Mouse (Mus musculus): Measurements from ENCODE around the gene Trio. TPM values are rescaled to one million over a fixed set of nuclear protein-coding genes. Genes with fewer than 3 reads are reported as not detected.
A peak's percentile ranks its signal among the peaks of the same experiment; 100 is the strongest.

Gene Trio
- polyA plus RNA-seq, 1 experiment from 2014 or later, result 37.5 TPM

DNA sequence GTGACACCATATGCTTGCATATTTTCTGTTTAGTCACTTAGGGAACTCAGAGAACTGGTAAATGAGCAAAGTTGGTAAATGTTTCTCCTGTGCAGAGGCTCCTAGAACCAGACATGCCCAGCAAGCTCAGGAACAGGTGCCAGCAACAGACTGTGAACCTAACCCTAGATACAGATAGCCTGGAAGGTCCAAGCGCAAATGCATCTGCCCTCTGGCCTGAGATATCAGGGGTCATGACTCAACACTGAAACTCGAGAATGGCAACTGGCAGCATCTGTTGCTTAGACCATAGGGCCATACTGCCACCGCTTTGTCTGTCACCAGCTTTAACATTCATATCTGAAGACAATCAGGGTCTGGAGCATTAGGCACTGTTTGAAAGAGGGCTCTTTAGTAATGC, 72.1 kb downstream of the Trio start:
- H3K4me2 ChIP-seq (ENCODE audit: low read length), result no peak overlapping the region
- peaks cover 41% of the 10 kb centered on the region for H3K4me1 ChIP-seq (ENCODE audit: control insufficient read depth, insufficient read depth, low read length)
- H3K9me3 ChIP-seq (replicated peaks; ENCODE audit: control insufficient read depth, low read length, poor library complexity, severe bottlenecking), result no peaks in the 10 kb centered on the region
- ATAC-seq, result no peak
- H3K36me3 ChIP-seq (ENCODE audit: control insufficient read depth, insufficient read depth, low read length), result no peaks in the 10 kb centered on the region
- no peak overlapping the region for H3K9ac ChIP-seq (ENCODE audit: low read depth, low read length)
- no peak overlapping the region for H3K27ac ChIP-seq (ENCODE audit: low read length)
- H3K27me3 ChIP-seq (ENCODE audit: control insufficient read depth, insufficient read depth, low read depth, low read length), result no peaks in the 10 kb centered on the region
- 76% methylated on average over 3 of the region's 3 CpGs for whole genome bisulfite sequencing
- H3K4me3 ChIP-seq (ENCODE audit: low read depth, low read length), result no peak overlapping the region

GRCm38 (mm10) chr15:27951195-27951594, 74.5 kb downstream of the Trio start:
- H3K9me3 ChIP-seq (replicated peaks; ENCODE audit: control insufficient read depth, low read length, poor library complexity, severe bottlenecking), result no peaks in the 10 kb centered on the region
- H3K27me3 ChIP-seq (ENCODE audit: control insufficient read depth, insufficient read depth, low read depth, low read length), result no peaks in the 10 kb centered on the region
- H3K27ac ChIP-seq (ENCODE audit: low read length), result no peak overlapping the region
- ATAC-seq, result no peak
- no peak overlapping the region for H3K4me2 ChIP-seq (ENCODE audit: low read length)
- no peaks in the 10 kb centered on the region for H3K36me3 ChIP-seq (ENCODE audit: control insufficient read depth, insufficient read depth, low read length)
- H3K9ac ChIP-seq (ENCODE audit: low read depth, low read length), result no peak overlapping the region
- H3K4me1 ChIP-seq (ENCODE audit: control insufficient read depth, insufficient read depth, low read length), result peaks cover 31% of the 10 kb centered on the region
- WGBS, result 91% methylated on average over 7 of the region's 7 CpGs
- no peak overlapping the region for H3K4me3 ChIP-seq (ENCODE audit: low read depth, low read length)

GRCm38 (mm10) chr15:27949196-27949595, 76.5 kb downstream of the Trio start:
- peaks cover 32% of the 10 kb centered on the region for H3K4me1 ChIP-seq (ENCODE audit: control insufficient read depth, insufficient read depth, low read length)
- H3K36me3 ChIP-seq (ENCODE audit: control insufficient read depth, insufficient read depth, low read length), result no peaks in the 10 kb centered on the region
- H3K9ac ChIP-seq (ENCODE audit: low read depth, low read length), result no peak overlapping the region
- H3K27ac ChIP-seq (ENCODE audit: low read length), result no peak overlapping the region
- H3K4me3 ChIP-seq (ENCODE audit: low read depth, low read length), result no peak overlapping the region
- no peak overlapping the region for H3K4me2 ChIP-seq (ENCODE audit: low read length)
- ATAC-seq, result no peak
- no peaks in the 10 kb centered on the region for H3K27me3 ChIP-seq (ENCODE audit: control insufficient read depth, insufficient read depth, low read depth, low read length)
- 90% methylated on average over 9 of the region's 9 CpGs for WGBS
- H3K9me3 ChIP-seq (replicated peaks; ENCODE audit: control insufficient read depth, low read length, poor library complexity, severe bottlenecking), result no peaks in the 10 kb centered on the region

DNA sequence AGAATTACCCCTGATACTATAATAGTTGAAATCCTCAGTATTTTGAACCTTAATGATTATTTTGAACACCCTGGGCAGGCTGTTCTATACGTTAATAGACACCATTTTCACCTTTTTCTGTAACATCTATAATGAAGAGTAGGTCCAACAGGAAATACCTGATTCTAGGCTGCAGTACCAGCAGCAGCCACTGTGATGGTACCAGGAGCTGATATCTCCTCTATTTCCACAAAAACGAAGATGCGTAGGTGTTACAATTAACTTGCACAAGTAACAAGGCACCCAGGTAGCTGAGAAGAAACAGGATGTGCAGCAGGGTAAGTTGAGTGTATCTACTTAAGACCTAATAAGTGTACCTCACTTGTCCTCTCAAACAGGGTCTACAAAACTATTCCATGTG, 77.8 kb downstream of the Trio start:
- no peaks in the 10 kb centered on the region for H3K27me3 ChIP-seq (ENCODE audit: control insufficient read depth, insufficient read depth, low read depth, low read length)
- no peaks in the 10 kb centered on the region for H3K36me3 ChIP-seq (ENCODE audit: control insufficient read depth, insufficient read depth, low read length)
- no peak overlapping the region for H3K4me2 ChIP-seq (ENCODE audit: low read length)
- 96% methylated on average over 3 of the region's 3 CpGs for WGBS
- H3K27ac ChIP-seq (ENCODE audit: low read length), result no peak overlapping the region
- peaks cover 37% of the 10 kb centered on the region for H3K4me1 ChIP-seq (ENCODE audit: control insufficient read depth, insufficient read depth, low read length)
- ATAC-seq, result no peak
- H3K9ac ChIP-seq (ENCODE audit: low read depth, low read length), result no peak overlapping the region
- no peak overlapping the region for H3K4me3 ChIP-seq (ENCODE audit: low read depth, low read length)
- no peaks in the 10 kb centered on the region for H3K9me3 ChIP-seq (replicated peaks; ENCODE audit: control insufficient read depth, low read length, poor library complexity, severe bottlenecking)

GRCm38 (mm10) chr15:27945570-27945969, 80.1 kb downstream of the Trio start:
- H3K4me2 ChIP-seq (ENCODE audit: low read length), result no peak overlapping the region
- H3K4me1 ChIP-seq (ENCODE audit: control insufficient read depth, insufficient read depth, low read length), result peaks cover 45% of the 10 kb centered on the region
- no peak overlapping the region for H3K27ac ChIP-seq (ENCODE audit: low read length)
- no peaks in the 10 kb centered on the region for H3K27me3 ChIP-seq (ENCODE audit: control insufficient read depth, insufficient read depth, low read depth, low read length)
- WGBS, result 41% methylated on average over 9 of the region's 9 CpGs
- no peak overlapping the region for H3K9ac ChIP-seq (ENCODE audit: low read depth, low read length)
- H3K36me3 ChIP-seq (ENCODE audit: control insufficient read depth, insufficient read depth, low read length), result no peaks in the 10 kb centered on the region
- H3K9me3 ChIP-seq (replicated peaks; ENCODE audit: control insufficient read depth, low read length, poor library complexity, severe bottlenecking), result no peaks in the 10 kb centered on the region
- no peak overlapping the region for H3K4me3 ChIP-seq (ENCODE audit: low read depth, low read length)
- ATAC-seq, result no peak

DNA sequence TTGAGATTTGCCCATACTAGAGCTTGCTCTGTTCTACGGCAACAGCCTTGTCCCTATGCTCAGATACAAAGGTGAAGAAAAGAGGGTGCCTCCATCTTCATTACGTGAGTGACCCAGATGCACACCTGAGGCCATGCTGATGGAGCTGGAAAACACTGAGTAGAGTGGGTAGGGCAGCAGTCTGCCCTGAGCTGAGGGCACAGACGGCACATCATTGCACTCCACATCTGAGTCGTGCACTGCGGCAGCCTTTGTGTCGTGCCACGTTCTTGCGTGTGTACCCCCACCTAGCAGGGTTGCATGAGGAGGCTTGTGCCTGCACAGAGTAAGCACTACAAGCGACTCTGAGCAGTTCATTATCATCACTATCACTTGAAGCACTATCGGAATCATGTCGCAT, 80.8 kb downstream of the Trio start:
- H3K4me1 ChIP-seq (ENCODE audit: control insufficient read depth, insufficient read depth, low read length), result peaks cover 51% of the 10 kb centered on the region
- WGBS, result 76% methylated on average over 11 of the region's 11 CpGs
- no peak for ATAC-seq

DNA sequence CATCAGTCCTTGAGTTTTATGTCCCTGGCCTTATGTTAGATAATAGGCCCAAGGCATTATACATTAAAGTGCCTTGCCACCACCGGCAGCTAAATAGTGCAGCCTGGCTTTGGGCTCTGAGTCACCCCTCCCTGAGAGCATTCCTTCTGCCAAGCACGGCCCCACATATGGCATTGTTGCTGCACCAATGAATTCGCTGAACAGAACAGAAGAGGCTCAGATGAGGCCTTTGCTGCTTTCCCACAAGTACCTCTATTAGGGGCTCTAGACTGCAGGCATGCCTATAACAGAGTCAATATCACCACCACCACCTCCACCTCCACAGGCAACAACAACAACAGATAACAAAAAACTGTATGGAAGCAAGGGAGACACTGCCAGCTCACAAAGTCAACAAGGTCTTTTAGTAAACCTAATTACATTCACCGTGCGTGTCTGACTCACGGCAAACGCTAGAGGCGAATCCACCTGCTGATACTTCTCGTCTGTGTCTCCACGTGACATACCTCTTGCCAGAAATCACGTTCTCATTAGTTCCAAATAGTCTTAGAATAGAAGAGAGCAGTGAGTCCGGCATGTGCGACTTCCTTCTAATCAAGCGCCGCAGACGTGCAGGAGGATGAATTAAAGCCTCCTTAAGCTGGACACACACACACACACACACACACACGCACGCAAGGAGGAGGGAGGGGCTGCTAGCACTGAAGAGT, 82.0 kb downstream of the Trio start:
- Histone ChIP-seq H3K4me2 (ENCODE audit: low read length) (peak overlapping the region; percentile 22; the same call in 1 of the 2 replicates), H3K27me3 (ENCODE audit: control insufficient read depth, insufficient read depth, low read depth, low read length) (no peaks in the 10 kb centered on the region), H3K9me3 (replicated peaks; ENCODE audit: control insufficient read depth, low read length, poor library complexity, severe bottlenecking) (no peaks in the 10 kb centered on the region), H3K4me3 (ENCODE audit: low read depth, low read length) (no peak overlapping the region), H3K4me1 (ENCODE audit: control insufficient read depth, insufficient read depth, low read length) (peaks cover 54% of the 10 kb centered on the region), H3K36me3 (ENCODE audit: control insufficient read depth, insufficient read depth, low read length) (no peaks in the 10 kb centered on the region), H3K27ac (ENCODE audit: low read length) (no peak overlapping the region), H3K9ac (ENCODE audit: low read depth, low read length) (no peak overlapping the region)
- WGBS, result 9% methylated on average over 18 of the region's 18 CpGs
- peak; percentile 54 for ATAC-seq

More for the DNA sequence above, 80.8 kb downstream of the Trio start:
- Histone ChIP-seq H3K36me3 (ENCODE audit: control insufficient read depth, insufficient read depth, low read length) (no peaks in the 10 kb centered on the region), H3K27me3 (ENCODE audit: control insufficient read depth, insufficient read depth, low read depth, low read length) (no peaks in the 10 kb centered on the region), H3K9me3 (replicated peaks; ENCODE audit: control insufficient read depth, low read length, poor library complexity, severe bottlenecking) (no peaks in the 10 kb centered on the region), H3K9ac (ENCODE audit: low read depth, low read length) (no peak overlapping the region), H3K4me3 (ENCODE audit: low read depth, low read length) (no peak overlapping the region), H3K4me2 (ENCODE audit: low read length) (no peak overlapping the region), H3K27ac (ENCODE audit: low read length) (no peak overlapping the region)

GRCm38 (mm10) chr15:27942148-27942847, 83.3 kb downstream of the Trio start:
- Histone ChIP-seq H3K9ac (ENCODE audit: low read depth, low read length) (no peak overlapping the region), H3K9me3 (replicated peaks; ENCODE audit: control insufficient read depth, low read length, poor library complexity, severe bottlenecking) (no peaks in the 10 kb centered on the region), H3K27ac (ENCODE audit: low read length) (no peak overlapping the region), H3K36me3 (ENCODE audit: control insufficient read depth, insufficient read depth, low read length) (no peaks in the 10 kb centered on the region), H3K27me3 (ENCODE audit: control insufficient read depth, insufficient read depth, low read depth, low read length) (no peaks in the 10 kb centered on the region), H3K4me3 (ENCODE audit: low read depth, low read length) (no peak overlapping the region), H3K4me2 (ENCODE audit: low read length) (no peak overlapping the region), H3K4me1 (ENCODE audit: control insufficient read depth, insufficient read depth, low read length) (peaks cover 61% of the 10 kb centered on the region)
- WGBS, result 75% methylated on average over 11 of the region's 11 CpGs
- no peak for ATAC-seq

DNA sequence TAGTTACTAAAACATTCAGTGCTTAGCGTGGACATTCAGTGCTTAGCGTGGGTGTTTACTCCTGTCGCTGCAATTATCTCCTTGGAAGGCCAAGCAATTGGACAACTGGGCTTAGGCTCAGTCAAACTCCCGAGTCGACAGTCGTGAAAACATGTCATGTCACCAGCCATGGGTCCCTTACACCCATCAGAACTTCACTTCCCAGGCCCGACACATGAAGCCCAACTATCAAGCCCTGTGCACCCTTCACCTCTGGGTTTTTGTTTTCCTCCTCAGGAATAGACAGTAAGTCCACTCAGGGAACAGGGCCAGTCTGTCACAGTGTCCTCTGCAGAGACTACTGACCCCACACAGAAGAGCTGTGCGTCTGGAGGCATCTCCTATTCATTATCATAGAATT, 84.2 kb downstream of the Trio start:
- H3K27ac ChIP-seq (ENCODE audit: low read length), result no peak overlapping the region
- H3K4me1 ChIP-seq (ENCODE audit: control insufficient read depth, insufficient read depth, low read length), result peaks cover 69% of the 10 kb centered on the region
- no peak overlapping the region for H3K9ac ChIP-seq (ENCODE audit: low read depth, low read length)
- no peak overlapping the region for H3K4me3 ChIP-seq (ENCODE audit: low read depth, low read length)
- no peaks in the 10 kb centered on the region for H3K36me3 ChIP-seq (ENCODE audit: control insufficient read depth, insufficient read depth, low read length)
- no peak overlapping the region for H3K4me2 ChIP-seq (ENCODE audit: low read length)
- no peak for ATAC-seq
- WGBS, result 72% methylated on average over 8 of the region's 8 CpGs
- H3K27me3 ChIP-seq (ENCODE audit: control insufficient read depth, insufficient read depth, low read depth, low read length), result no peaks in the 10 kb centered on the region
- H3K9me3 ChIP-seq (replicated peaks; ENCODE audit: control insufficient read depth, low read length, poor library complexity, severe bottlenecking), result no peaks in the 10 kb centered on the region
